Mouse (Mus musculus): ENCODE results near the gene Adamts12. TPM values are rescaled to one million over a fixed set of nuclear protein-coding genes. Genes with fewer than 3 reads are reported as not detected.

Adamts12 gene
- polyA plus RNA-seq, 1 experiment, result 0.16 TPM

GRCm38 (mm10) chr15:11320481-11320880, 255.9 kb downstream of the Adamts12 start:
- 59% methylated on average over 8 of the region's 8 CpGs for WGBS
- DNase-seq (ENCODE audit: low read depth in 1 of 2, low spot score in 2 of 2), result peak in 1 of 2 experiments; percentile 7
- no peak overlapping the region for H3K27ac ChIP-seq (ENCODE audit: insufficient read depth, low read length)
- no peaks in the 10 kb centered on the region for H3K36me3 ChIP-seq (ENCODE audit: control insufficient read depth, insufficient read depth, low read length)
- no peak overlapping the region for H3K4me3 ChIP-seq (ENCODE audit: extremely low read depth, insufficient read depth, insufficient read length)
- H3K27me3 ChIP-seq (ENCODE audit: control insufficient read depth, insufficient read depth, low read length), result no peaks in the 10 kb centered on the region
- peak; percentile 53; the same call in 1 of the 2 replicates for TF ChIP-seq CTCF (IDR thresholded peaks at IDR 0.05; ENCODE audit: extremely low read depth, insufficient read depth, insufficient read length, insufficient replicate concordance)
- no peak for TF ChIP-seq POLR2A (IDR thresholded peaks at IDR 0.05; ENCODE audit: low read depth, low read length)
- H3K4me1 ChIP-seq (ENCODE audit: control insufficient read depth, insufficient read depth, insufficient read length), result no peaks in the 10 kb centered on the region; the same call in 1 of the 2 replicates

DNA sequence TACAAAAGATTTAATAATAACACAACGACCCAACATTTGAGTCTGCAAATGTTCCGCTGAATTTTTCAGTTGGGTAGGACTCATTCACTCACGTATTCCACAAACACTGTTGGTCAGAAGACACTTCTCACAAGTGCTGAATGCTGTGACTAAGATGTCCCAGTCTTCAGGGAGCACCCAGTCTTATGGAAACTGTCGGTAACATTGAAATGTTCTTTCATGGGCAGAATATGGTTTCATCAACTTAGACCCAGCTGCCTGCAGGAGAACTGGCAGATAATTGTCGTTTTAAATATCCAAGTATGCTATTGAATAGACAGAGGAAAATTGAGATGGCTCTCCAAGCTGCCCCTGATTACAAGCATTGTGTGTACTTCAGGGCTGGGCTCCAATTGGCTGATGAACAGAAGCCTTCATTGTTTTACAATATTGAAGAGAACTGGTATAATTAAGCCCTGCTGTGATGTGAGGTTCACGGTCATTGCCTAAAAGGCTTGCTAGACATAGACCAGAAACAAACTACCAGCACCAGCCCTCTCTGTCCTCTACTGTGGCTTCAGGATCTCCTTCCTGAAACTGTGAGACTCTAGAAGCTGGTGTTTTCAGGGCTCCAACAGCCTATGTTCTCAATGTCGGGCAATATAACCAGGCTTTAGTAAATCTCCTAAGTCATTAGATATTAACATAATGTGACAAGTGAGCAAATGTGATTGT, 275.0 kb downstream of the Adamts12 start:
- no peak for DNase-seq (ENCODE audit: low read depth in 1 of 2, low spot score in 2 of 2)
- Histone ChIP-seq H3K27me3 (ENCODE audit: control insufficient read depth, insufficient read depth, low read length) (no peaks in the 10 kb centered on the region), H3K27ac (ENCODE audit: insufficient read depth, low read length) (no peak overlapping the region), H3K4me1 (ENCODE audit: control insufficient read depth, insufficient read depth, insufficient read length) (no peaks in the 10 kb centered on the region), H3K36me3 (ENCODE audit: control insufficient read depth, insufficient read depth, low read length) (no peaks in the 10 kb centered on the region), H3K4me3 (ENCODE audit: extremely low read depth, insufficient read depth, insufficient read length) (no peak overlapping the region)
- TF ChIP-seq POLR2A (IDR thresholded peaks at IDR 0.05; ENCODE audit: low read depth, low read length) (no peak), CTCF (IDR thresholded peaks at IDR 0.05; ENCODE audit: extremely low read depth, insufficient read depth, insufficient read length, insufficient replicate concordance) (no peak)
- 89% methylated on average over 7 of the region's 7 CpGs for WGBS

DNA sequence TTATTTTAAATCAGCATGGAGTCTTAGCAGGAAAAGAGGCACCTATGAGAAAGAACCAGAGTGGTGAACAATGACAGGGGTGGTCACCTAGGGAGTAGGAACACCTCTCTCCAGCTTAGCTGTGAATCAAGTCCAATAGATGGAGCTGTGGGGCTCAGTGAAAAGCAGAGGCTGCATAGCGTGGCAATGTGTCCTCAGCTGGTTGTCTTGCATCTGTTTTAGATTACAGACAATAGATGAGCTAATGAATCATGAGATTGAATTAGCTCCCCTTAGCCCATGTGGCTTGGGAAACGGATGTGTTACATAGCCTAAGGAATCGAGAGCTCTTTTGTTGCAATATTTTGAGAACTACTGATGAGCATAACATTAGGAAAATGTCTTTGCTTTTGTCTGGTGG, 291.3 kb downstream of the Adamts12 start:
- no peaks in the 10 kb centered on the region for H3K4me1 ChIP-seq (ENCODE audit: control insufficient read depth, insufficient read depth, insufficient read length)
- H3K36me3 ChIP-seq (ENCODE audit: control insufficient read depth, insufficient read depth, low read length), result no peaks in the 10 kb centered on the region
- TF ChIP-seq CTCF (IDR thresholded peaks at IDR 0.05; ENCODE audit: extremely low read depth, insufficient read depth, insufficient read length, insufficient replicate concordance) (no peak), POLR2A (IDR thresholded peaks at IDR 0.05; ENCODE audit: low read depth, low read length) (no peak)
- H3K27me3 ChIP-seq (ENCODE audit: control insufficient read depth, insufficient read depth, low read length), result no peaks in the 10 kb centered on the region
- no peak overlapping the region for H3K27ac ChIP-seq (ENCODE audit: insufficient read depth, low read length)
- no peak for DNase-seq (ENCODE audit: low read depth in 1 of 2, low spot score in 2 of 2)
- no peak overlapping the region for H3K4me3 ChIP-seq (ENCODE audit: extremely low read depth, insufficient read depth, insufficient read length)
- WGBS, result 85% methylated on average over 3 of the region's 3 CpGs

DNA sequence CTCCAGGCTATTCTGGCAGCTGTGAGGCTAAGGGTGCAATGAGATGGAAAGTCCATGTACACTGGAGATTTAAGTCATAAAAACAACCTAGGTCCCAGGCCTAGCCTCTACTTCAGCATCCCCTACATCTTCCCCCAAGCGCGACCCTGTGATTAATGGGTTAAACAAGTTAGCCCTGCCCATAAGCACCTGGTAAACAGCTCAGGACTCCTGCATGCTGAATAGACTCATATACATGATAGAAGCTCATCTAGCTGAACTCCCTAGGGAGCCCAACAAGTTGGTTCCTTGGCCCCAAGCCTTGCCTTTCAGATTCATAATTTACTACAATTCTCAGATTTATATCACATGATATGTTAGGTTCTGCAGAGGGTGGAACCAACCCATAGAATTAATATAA, 292.9 kb downstream of the Adamts12 start:
- DNase-seq (ENCODE audit: low read depth in 1 of 2, low spot score in 2 of 2), result no peak

GRCm38 (mm10) chr15:11360888-11361287, 296.3 kb downstream of the Adamts12 start:
- WGBS, result 61% methylated on average over 1 of the region's 1 CpGs
- DNase-seq (ENCODE audit: low read depth in 1 of 2, low spot score in 2 of 2), result no peak
- Histone ChIP-seq H3K4me1 (ENCODE audit: control insufficient read depth, insufficient read depth, insufficient read length) (no peaks in the 10 kb centered on the region), H3K4me3 (ENCODE audit: extremely low read depth, insufficient read depth, insufficient read length) (no peak overlapping the region), H3K27me3 (ENCODE audit: control insufficient read depth, insufficient read depth, low read length) (no peaks in the 10 kb centered on the region), H3K36me3 (ENCODE audit: control insufficient read depth, insufficient read depth, low read length) (no peaks in the 10 kb centered on the region), H3K27ac (ENCODE audit: insufficient read depth, low read length) (no peak overlapping the region)
- no peak for TF ChIP-seq POLR2A (IDR thresholded peaks at IDR 0.05; ENCODE audit: low read depth, low read length)
- no peak for TF ChIP-seq CTCF (IDR thresholded peaks at IDR 0.05; ENCODE audit: extremely low read depth, insufficient read depth, insufficient read length, insufficient replicate concordance)

More for the DNA sequence above, 292.9 kb downstream of the Adamts12 start:
- Histone ChIP-seq H3K27ac (ENCODE audit: insufficient read depth, low read length) (no peak overlapping the region), H3K27me3 (ENCODE audit: control insufficient read depth, insufficient read depth, low read length) (no peaks in the 10 kb centered on the region), H3K4me1 (ENCODE audit: control insufficient read depth, insufficient read depth, insufficient read length) (no peaks in the 10 kb centered on the region), H3K36me3 (ENCODE audit: control insufficient read depth, insufficient read depth, low read length) (no peaks in the 10 kb centered on the region), H3K4me3 (ENCODE audit: extremely low read depth, insufficient read depth, insufficient read length) (no peak overlapping the region)
- 100% methylated on average over 2 of the region's 2 CpGs for WGBS
- TF ChIP-seq CTCF (IDR thresholded peaks at IDR 0.05; ENCODE audit: extremely low read depth, insufficient read depth, insufficient read length, insufficient replicate concordance), result no peak
- TF ChIP-seq POLR2A (IDR thresholded peaks at IDR 0.05; ENCODE audit: low read depth, low read length), result no peak

DNA sequence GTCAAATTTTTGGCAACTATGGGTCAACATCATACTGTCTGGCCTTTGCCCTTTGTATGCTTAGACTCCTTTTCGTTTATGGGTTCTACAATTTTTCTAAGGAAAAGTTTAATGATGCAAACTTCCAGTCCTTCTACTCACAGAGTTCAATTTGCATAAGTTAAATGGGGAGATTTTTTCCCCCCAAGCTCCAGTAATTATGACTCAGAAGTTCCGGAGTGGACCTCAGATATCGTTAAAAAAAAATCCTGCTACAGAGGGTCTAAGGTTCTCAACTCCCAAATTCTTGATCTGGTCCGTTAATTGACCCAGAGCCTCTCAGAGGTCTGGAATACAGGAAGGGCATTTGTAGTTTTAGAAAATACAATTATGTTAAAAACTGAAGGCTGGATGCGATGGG, 297.2 kb downstream of the Adamts12 start:
- 85% methylated on average over 5 of the region's 5 CpGs for WGBS
- no peak overlapping the region for H3K27ac ChIP-seq (ENCODE audit: insufficient read depth, low read length)
- H3K4me1 ChIP-seq (ENCODE audit: control insufficient read depth, insufficient read depth, insufficient read length), result no peaks in the 10 kb centered on the region
- no peaks in the 10 kb centered on the region for H3K27me3 ChIP-seq (ENCODE audit: control insufficient read depth, insufficient read depth, low read length)
- TF ChIP-seq POLR2A (IDR thresholded peaks at IDR 0.05; ENCODE audit: low read depth, low read length) (no peak), CTCF (IDR thresholded peaks at IDR 0.05; ENCODE audit: extremely low read depth, insufficient read depth, insufficient read length, insufficient replicate concordance) (no peak)
- H3K4me3 ChIP-seq (ENCODE audit: extremely low read depth, insufficient read depth, insufficient read length), result no peak overlapping the region
- H3K36me3 ChIP-seq (ENCODE audit: control insufficient read depth, insufficient read depth, low read length), result no peaks in the 10 kb centered on the region
- no peak for DNase-seq (ENCODE audit: low read depth in 1 of 2, low spot score in 2 of 2)

DNA sequence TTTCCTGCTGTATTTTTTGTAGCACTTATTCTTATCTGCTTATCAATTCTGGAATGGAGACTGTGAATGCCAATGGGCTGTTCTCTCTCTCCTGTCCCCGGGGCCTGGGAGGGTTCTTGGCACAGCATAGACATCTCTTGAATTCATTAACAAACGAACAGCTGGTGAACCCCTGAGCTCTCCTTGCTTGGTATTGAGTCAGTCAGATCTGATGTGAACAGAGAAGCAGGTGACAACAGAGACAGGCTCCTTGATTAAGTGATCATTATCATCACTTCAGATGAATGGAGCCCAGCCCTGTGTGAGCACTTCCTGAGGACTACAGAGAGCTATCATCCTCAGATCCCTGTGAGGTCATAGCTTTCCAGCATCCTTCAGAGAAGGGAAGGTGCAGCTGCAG, 299.5 kb downstream of the Adamts12 start:
- WGBS, result 71% methylated on average over 2 of the region's 2 CpGs
- Histone ChIP-seq H3K27me3 (ENCODE audit: control insufficient read depth, insufficient read depth, low read length) (no peaks in the 10 kb centered on the region), H3K4me3 (ENCODE audit: extremely low read depth, insufficient read depth, insufficient read length) (no peak overlapping the region), H3K36me3 (ENCODE audit: control insufficient read depth, insufficient read depth, low read length) (no peaks in the 10 kb centered on the region), H3K4me1 (ENCODE audit: control insufficient read depth, insufficient read depth, insufficient read length) (no peaks in the 10 kb centered on the region), H3K27ac (ENCODE audit: insufficient read depth, low read length) (no peak overlapping the region)
- DNase-seq (ENCODE audit: low read depth in 1 of 2, low spot score in 2 of 2), result no peak
- TF ChIP-seq POLR2A (IDR thresholded peaks at IDR 0.05; ENCODE audit: low read depth, low read length) (no peak), CTCF (IDR thresholded peaks at IDR 0.05; ENCODE audit: extremely low read depth, insufficient read depth, insufficient read length, insufficient replicate concordance) (no peak)

Data from spleen, adult 2 months (tissue).